Mouse (Mus musculus): ENCODE measurements around the gene Usp18. TPM values are rescaled to one million over a fixed set of nuclear protein-coding genes. Genes with fewer than 3 reads are reported as not detected.

Usp18 gene
- polyA plus RNA-seq, 1 experiment from 2014 or later, result 2.1 TPM

GRCm38 (mm10) chr6:121226744-121227143, 19.0 kb upstream of the Usp18 start:
- H3K36me3 ChIP-seq (replicated peaks), result no peaks in the 10 kb centered on the region
- H3K27ac ChIP-seq, result no peak overlapping the region
- H3K9ac ChIP-seq, result no peak overlapping the region
- 93% methylated on average over 2 of the region's 2 CpGs for WGBS
- H3K9me3 ChIP-seq, result no peaks in the 10 kb centered on the region
- no peak overlapping the region for H3K4me2 ChIP-seq
- H3K4me3 ChIP-seq, result no peak overlapping the region
- no peaks in the 10 kb centered on the region for H3K4me1 ChIP-seq
- no peak for ATAC-seq (replicated peaks)
- H3K27me3 ChIP-seq (replicated peaks), result no peaks in the 10 kb centered on the region

- Histone ChIP-seq H3K27me3 (replicated peaks) (no peaks in the 10 kb centered on the region), H3K4me3 (no peak overlapping the region), H3K27ac (no peak overlapping the region), H3K36me3 (replicated peaks) (no peaks in the 10 kb centered on the region), H3K9me3 (no peaks in the 10 kb centered on the region), H3K4me1 (no peaks in the 10 kb centered on the region), H3K4me2 (no peak overlapping the region), H3K9ac (no peak overlapping the region)
- no peak for ATAC-seq (replicated peaks)
- 72% methylated on average over 8 of the region's 8 CpGs for WGBS
Observed at GRCm38 (mm10) chr6:121228421-121228820, 17.3 kb upstream of the Usp18 start.

- Histone ChIP-seq H3K4me3 (no peak overlapping the region), H3K27me3 (replicated peaks) (no peaks in the 10 kb centered on the region), H3K9ac (no peak overlapping the region), H3K27ac (no peak overlapping the region), H3K4me1 (no peaks in the 10 kb centered on the region), H3K4me2 (no peak overlapping the region), H3K9me3 (no peaks in the 10 kb centered on the region), H3K36me3 (replicated peaks) (no peaks in the 10 kb centered on the region)
- no peak for ATAC-seq (replicated peaks)
- 83% methylated on average over 1 of the region's 1 CpGs for WGBS
Observed at GRCm38 (mm10) chr6:121232652-121233051, 13.1 kb upstream of the Usp18 start.

- no peaks in the 10 kb centered on the region for H3K36me3 ChIP-seq (replicated peaks)
- no peak overlapping the region for H3K9ac ChIP-seq
- no peak overlapping the region for H3K4me2 ChIP-seq
- no peak for ATAC-seq (replicated peaks)
- H3K27ac ChIP-seq, result no peak overlapping the region
- 97% methylated on average over 2 of the region's 2 CpGs for WGBS
- no peaks in the 10 kb centered on the region for H3K4me1 ChIP-seq
- no peaks in the 10 kb centered on the region for H3K27me3 ChIP-seq (replicated peaks)
- H3K9me3 ChIP-seq, result no peaks in the 10 kb centered on the region
- no peak overlapping the region for H3K4me3 ChIP-seq
Observed at GRCm38 (mm10) chr6:121236386-121236785, 9.3 kb upstream of the Usp18 start.

- Histone ChIP-seq H3K27me3 (replicated peaks) (no peaks in the 10 kb centered on the region), H3K4me1 (no peaks in the 10 kb centered on the region), H3K9ac (no peak overlapping the region), H3K4me2 (no peak overlapping the region), H3K27ac (no peak overlapping the region), H3K9me3 (no peaks in the 10 kb centered on the region), H3K4me3 (no peak overlapping the region), H3K36me3 (replicated peaks) (no peaks in the 10 kb centered on the region)
- no peak for ATAC-seq (replicated peaks)
- WGBS, result 92% methylated on average over 4 of the region's 4 CpGs
Observed at GRCm38 (mm10) chr6:121238209-121238608, 7.5 kb upstream of the Usp18 start.

- H3K4me2 ChIP-seq, result no peak overlapping the region
- H3K4me3 ChIP-seq, result no peak overlapping the region
- H3K27me3 ChIP-seq (replicated peaks), result no peaks in the 10 kb centered on the region
- no peaks in the 10 kb centered on the region for H3K9me3 ChIP-seq
- ATAC-seq (replicated peaks), result no peak
- 0 out of 2 replicates have a peak, but pooled peaks cover 5% of the 10 kb centered on the region for H3K4me1 ChIP-seq
- H3K27ac ChIP-seq, result no peak overlapping the region
- WGBS, result 87% methylated on average over 2 of the region's 2 CpGs
- H3K9ac ChIP-seq, result no peak overlapping the region
- H3K36me3 ChIP-seq (replicated peaks), result no peaks in the 10 kb centered on the region
Observed at GRCm38 (mm10) chr6:121241780-121242179, 3.9 kb upstream of the Usp18 start.

GRCm38 (mm10) chr6:121243161-121243560, 2.5 kb upstream of the Usp18 start:
- no peak for ATAC-seq (replicated peaks)

GRCm38 (mm10) chr6:121246037-121246361, 293 bp downstream of the Usp18 start:
- 13% methylated on average over 4 of the region's 4 CpGs for WGBS
- peak overlapping the region; percentile 4; the same call in 1 of the 2 replicates for H3K9ac ChIP-seq
- no peak overlapping the region for H3K27ac ChIP-seq
- no peaks in the 10 kb centered on the region for H3K9me3 ChIP-seq
- H3K27me3 ChIP-seq (replicated peaks), result no peaks in the 10 kb centered on the region
- 0 out of 2 replicates have a peak, but pooled peaks cover 5% of the 10 kb centered on the region for H3K4me1 ChIP-seq
- peak overlapping the region; percentile 47 for H3K4me3 ChIP-seq
- peak overlapping the region; percentile 87 for H3K4me2 ChIP-seq
- ATAC-seq (replicated peaks), result 0 out of 2 replicates have a peak, but pooled peaks have one; percentile 33
- H3K36me3 ChIP-seq (replicated peaks), result no peaks in the 10 kb centered on the region

More at GRCm38 (mm10) chr6:121243161-121243560, 2.5 kb upstream of the Usp18 start:
- Histone ChIP-seq H3K36me3 (replicated peaks) (no peaks in the 10 kb centered on the region), H3K4me2 (no peak overlapping the region), H3K27ac (no peak overlapping the region), H3K4me3 (no peak overlapping the region), H3K4me1 (0 out of 2 replicates have a peak, but pooled peaks cover 5% of the 10 kb centered on the region), H3K9ac (no peak overlapping the region), H3K27me3 (replicated peaks) (no peaks in the 10 kb centered on the region), H3K9me3 (no peaks in the 10 kb centered on the region)
- WGBS, result 72% methylated on average over 10 of the region's 10 CpGs

GRCm38 (mm10) chr6:121250406-121250805, 4.7 kb downstream of the Usp18 start:
- 0 out of 2 replicates have a peak, but pooled peaks cover 5% of the 10 kb centered on the region for H3K4me1 ChIP-seq
- H3K9me3 ChIP-seq, result no peaks in the 10 kb centered on the region
- 66% methylated on average over 1 of the region's 1 CpGs for WGBS
- no peak overlapping the region for H3K4me3 ChIP-seq
- no peaks in the 10 kb centered on the region for H3K27me3 ChIP-seq (replicated peaks)
- no peak overlapping the region for H3K9ac ChIP-seq
- H3K36me3 ChIP-seq (replicated peaks), result no peaks in the 10 kb centered on the region
- ATAC-seq (replicated peaks), result no peak
- no peak overlapping the region for H3K27ac ChIP-seq
- H3K4me2 ChIP-seq, result no peak overlapping the region

- H3K4me3 ChIP-seq, result no peak overlapping the region
- 73% methylated on average over 5 of the region's 5 CpGs for WGBS
- no peaks in the 10 kb centered on the region for H3K9me3 ChIP-seq
- no peak overlapping the region for H3K4me2 ChIP-seq
- no peaks in the 10 kb centered on the region for H3K36me3 ChIP-seq (replicated peaks)
- H3K27ac ChIP-seq, result no peak overlapping the region
- no peaks in the 10 kb centered on the region for H3K27me3 ChIP-seq (replicated peaks)
- ATAC-seq (replicated peaks), result no peak
- H3K9ac ChIP-seq, result no peak overlapping the region
- H3K4me1 ChIP-seq, result no peaks in the 10 kb centered on the region
Observed at GRCm38 (mm10) chr6:121251256-121251655, 5.5 kb downstream of the Usp18 start.

- Histone ChIP-seq H3K9ac (no peak overlapping the region), H3K27ac (no peak overlapping the region), H3K4me2 (no peak overlapping the region), H3K4me3 (no peak overlapping the region), H3K4me1 (no peaks in the 10 kb centered on the region), H3K36me3 (replicated peaks) (no peaks in the 10 kb centered on the region), H3K9me3 (no peaks in the 10 kb centered on the region), H3K27me3 (replicated peaks) (no peaks in the 10 kb centered on the region)
- no peak for ATAC-seq (replicated peaks)
- 35% methylated on average over 9 of the region's 9 CpGs for WGBS
Observed at GRCm38 (mm10) chr6:121260548-121260947, 14.8 kb downstream of the Usp18 start.

- no peaks in the 10 kb centered on the region for H3K27me3 ChIP-seq (replicated peaks)
- 85% methylated on average over 8 of the region's 8 CpGs for WGBS
Observed at GRCm38 (mm10) chr6:121261233-121261632, 15.5 kb downstream of the Usp18 start.

GRCm38 (mm10) chr6:121262004-121262403, 16.3 kb downstream of the Usp18 start:
- no peaks in the 10 kb centered on the region for H3K36me3 ChIP-seq (replicated peaks)
- no peak for ATAC-seq (replicated peaks)
- no peaks in the 10 kb centered on the region for H3K9me3 ChIP-seq
- H3K9ac ChIP-seq, result no peak overlapping the region
- H3K27me3 ChIP-seq (replicated peaks), result no peaks in the 10 kb centered on the region
- WGBS, result 92% methylated on average over 10 of the region's 10 CpGs
- H3K4me1 ChIP-seq, result no peaks in the 10 kb centered on the region
- no peak overlapping the region for H3K4me2 ChIP-seq
- H3K4me3 ChIP-seq, result no peak overlapping the region
- no peak overlapping the region for H3K27ac ChIP-seq

More at GRCm38 (mm10) chr6:121261233-121261632, 15.5 kb downstream of the Usp18 start:
- no peak for ATAC-seq (replicated peaks)
- no peak overlapping the region for H3K9ac ChIP-seq
- H3K27ac ChIP-seq, result no peak overlapping the region
- no peak overlapping the region for H3K4me2 ChIP-seq
- H3K36me3 ChIP-seq (replicated peaks), result no peaks in the 10 kb centered on the region
- no peaks in the 10 kb centered on the region for H3K4me1 ChIP-seq
- no peak overlapping the region for H3K4me3 ChIP-seq
- no peaks in the 10 kb centered on the region for H3K9me3 ChIP-seq

Measured in midbrain, embryonic 15.5 days (tissue).